Mouse (Mus musculus): ENCODE results near the gene Robo1. TPM values are rescaled to one million over a fixed set of nuclear protein-coding genes. Genes with fewer than 3 reads are reported as not detected.

The Robo1 gene
- polyA plus RNA-seq, 1 experiment: 2.2 TPM

DNA sequence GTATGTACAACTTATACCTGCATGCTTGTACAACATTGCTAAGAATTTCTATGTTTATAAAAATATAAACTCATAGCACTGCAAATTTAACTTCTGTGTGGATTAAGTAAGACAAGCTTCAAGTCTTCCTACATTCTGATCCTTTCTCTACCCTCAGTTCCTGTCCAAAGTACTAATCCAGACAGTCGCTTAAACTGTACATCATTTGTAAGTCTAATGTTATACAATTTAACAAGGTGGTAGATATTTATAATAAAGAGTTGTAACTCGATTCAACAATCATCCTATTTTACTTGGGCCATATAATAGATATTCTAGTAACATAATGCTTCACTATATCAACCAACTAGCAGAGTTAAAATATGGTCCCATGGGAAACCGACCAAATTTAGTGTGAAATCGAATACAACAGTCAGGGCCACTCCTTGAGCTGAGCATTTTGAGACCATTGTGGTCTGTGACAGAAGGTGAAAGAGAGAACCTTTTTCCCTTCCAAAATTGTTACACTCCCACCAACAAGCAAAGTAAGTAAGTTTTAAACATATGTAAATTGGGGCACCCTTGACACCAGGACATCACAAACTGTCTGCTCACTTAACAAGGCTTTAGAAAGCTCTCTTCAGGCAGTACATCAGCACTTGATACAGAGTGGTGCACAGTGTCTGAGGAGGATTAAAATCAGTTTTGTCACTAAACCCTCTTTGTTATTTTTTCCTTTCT, 295.5 kb downstream of the Robo1 start:
- TF ChIP-seq CTCF (conservative IDR thresholded peaks at IDR 0.05; ENCODE audit: insufficient read depth, insufficient read length, low read depth, low read length) (no peak), POLR2A (IDR thresholded peaks at IDR 0.05; ENCODE audit: low read depth, low read length) (no peak)
- H3K36me3 ChIP-seq (ENCODE audit: control insufficient read depth, insufficient read depth, low read length): no peaks in the 10 kb centered on the region
- H3K4me3 ChIP-seq (ENCODE audit: insufficient read depth, low read depth, low read length): no peak overlapping the region
- H3K27ac ChIP-seq (ENCODE audit: insufficient read depth, low read depth, low read length): no peak overlapping the region
- DNase-seq: no peak
- H3K4me1 ChIP-seq (ENCODE audit: control insufficient read depth, insufficient read depth, low read length): no peaks in the 10 kb centered on the region
- 64% methylated on average over 4 of the region's 4 CpGs for WGBS
- H3K27me3 ChIP-seq (replicated peaks; ENCODE audit: control insufficient read depth, insufficient read depth, low read length): no peaks in the 10 kb centered on the region

DNA sequence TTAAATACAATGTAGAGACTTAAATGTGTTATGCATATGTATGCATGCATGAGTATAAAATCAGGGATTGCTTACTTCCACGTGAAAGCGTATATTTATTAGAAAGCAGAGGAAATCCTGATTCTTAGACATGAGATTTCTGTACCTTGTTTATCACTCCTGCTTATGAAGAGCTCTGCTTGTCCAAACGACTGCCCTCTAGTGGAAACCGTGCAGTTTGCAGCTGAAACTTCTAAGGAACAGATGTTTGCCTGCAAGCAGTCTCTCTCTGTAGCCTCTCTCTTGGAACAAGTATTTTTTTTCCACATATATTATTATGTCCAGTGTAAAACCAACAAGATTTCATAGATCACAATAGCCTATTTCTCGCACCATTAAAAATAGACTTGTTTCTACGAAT, 297.0 kb downstream of the Robo1 start:
- no peaks in the 10 kb centered on the region for H3K27me3 ChIP-seq (replicated peaks; ENCODE audit: control insufficient read depth, insufficient read depth, low read length)
- H3K4me3 ChIP-seq (ENCODE audit: insufficient read depth, low read depth, low read length): no peak overlapping the region
- no peak for TF ChIP-seq POLR2A (IDR thresholded peaks at IDR 0.05; ENCODE audit: low read depth, low read length)
- TF ChIP-seq CTCF (conservative IDR thresholded peaks at IDR 0.05; ENCODE audit: insufficient read depth, insufficient read length, low read depth, low read length): peak; percentile 61
- H3K36me3 ChIP-seq (ENCODE audit: control insufficient read depth, insufficient read depth, low read length): no peaks in the 10 kb centered on the region
- 23% methylated on average over 6 of the region's 6 CpGs for WGBS
- H3K27ac ChIP-seq (ENCODE audit: insufficient read depth, low read depth, low read length): no peak overlapping the region
- DNase-seq: peak; percentile 65
- no peaks in the 10 kb centered on the region for H3K4me1 ChIP-seq (ENCODE audit: control insufficient read depth, insufficient read depth, low read length)

DNA sequence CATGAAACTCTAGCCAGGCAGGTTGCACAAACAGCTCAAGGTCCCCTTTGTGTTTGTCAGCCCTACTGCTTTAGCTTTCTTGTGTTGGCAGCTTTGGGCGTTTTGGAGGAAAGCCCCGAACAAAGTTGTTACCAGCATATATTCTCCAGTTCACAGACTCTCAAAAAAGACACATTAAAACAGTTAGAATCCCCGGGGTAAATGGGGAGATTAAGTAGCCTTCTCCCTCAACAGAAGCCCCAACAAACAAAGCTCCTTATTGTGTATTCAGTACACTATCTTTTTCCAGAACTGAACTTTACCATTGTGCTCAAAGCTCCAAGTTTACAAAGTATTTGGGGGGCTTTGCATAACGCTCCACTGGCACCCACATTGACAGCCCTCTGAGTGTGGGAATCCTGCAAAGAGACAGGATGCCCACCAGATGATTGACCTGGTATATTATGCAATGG, 302.6 kb downstream of the Robo1 start:
- no peak overlapping the region for H3K27ac ChIP-seq (ENCODE audit: insufficient read depth, low read depth, low read length)
- 63% methylated on average over 4 of the region's 4 CpGs for WGBS
- no peaks in the 10 kb centered on the region for H3K27me3 ChIP-seq (replicated peaks; ENCODE audit: control insufficient read depth, insufficient read depth, low read length)
- TF ChIP-seq CTCF (conservative IDR thresholded peaks at IDR 0.05; ENCODE audit: insufficient read depth, insufficient read length, low read depth, low read length) (no peak), POLR2A (IDR thresholded peaks at IDR 0.05; ENCODE audit: low read depth, low read length) (no peak)
- no peaks in the 10 kb centered on the region for H3K4me1 ChIP-seq (ENCODE audit: control insufficient read depth, insufficient read depth, low read length)
- no peak overlapping the region for H3K4me3 ChIP-seq (ENCODE audit: insufficient read depth, low read depth, low read length)
- DNase-seq: no peak
- no peaks in the 10 kb centered on the region for H3K36me3 ChIP-seq (ENCODE audit: control insufficient read depth, insufficient read depth, low read length)

DNA sequence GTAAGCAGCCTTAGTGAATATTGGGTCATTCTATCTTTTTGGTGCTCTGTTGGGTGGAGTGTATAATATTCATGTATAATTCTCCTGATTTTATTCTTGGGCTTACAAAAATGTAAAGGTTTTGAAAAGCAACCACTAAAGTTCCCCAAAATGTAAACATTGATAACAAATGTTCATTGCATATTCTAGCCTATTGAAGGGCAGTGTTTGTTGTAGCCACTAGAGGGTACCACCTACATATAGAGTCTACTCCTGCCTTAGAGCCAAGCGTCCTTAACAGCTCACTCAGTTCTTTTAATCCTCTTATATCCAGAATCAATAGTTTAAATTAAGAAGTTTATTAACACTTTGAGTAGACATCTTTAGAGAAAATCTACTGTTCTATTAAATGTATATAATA, 306.8 kb downstream of the Robo1 start:
- no peak for DNase-seq
- no peak overlapping the region for H3K4me3 ChIP-seq (ENCODE audit: insufficient read depth, low read depth, low read length)
- H3K27me3 ChIP-seq (replicated peaks; ENCODE audit: control insufficient read depth, insufficient read depth, low read length): no peaks in the 10 kb centered on the region
- H3K27ac ChIP-seq (ENCODE audit: insufficient read depth, low read depth, low read length): no peak overlapping the region
- 11% methylated on average over 1 of the region's 1 CpGs for WGBS
- H3K36me3 ChIP-seq (ENCODE audit: control insufficient read depth, insufficient read depth, low read length): no peaks in the 10 kb centered on the region
- TF ChIP-seq CTCF (conservative IDR thresholded peaks at IDR 0.05; ENCODE audit: insufficient read depth, insufficient read length, low read depth, low read length) (no peak), POLR2A (IDR thresholded peaks at IDR 0.05; ENCODE audit: low read depth, low read length) (no peak)
- no peaks in the 10 kb centered on the region for H3K4me1 ChIP-seq (ENCODE audit: control insufficient read depth, insufficient read depth, low read length)

DNA sequence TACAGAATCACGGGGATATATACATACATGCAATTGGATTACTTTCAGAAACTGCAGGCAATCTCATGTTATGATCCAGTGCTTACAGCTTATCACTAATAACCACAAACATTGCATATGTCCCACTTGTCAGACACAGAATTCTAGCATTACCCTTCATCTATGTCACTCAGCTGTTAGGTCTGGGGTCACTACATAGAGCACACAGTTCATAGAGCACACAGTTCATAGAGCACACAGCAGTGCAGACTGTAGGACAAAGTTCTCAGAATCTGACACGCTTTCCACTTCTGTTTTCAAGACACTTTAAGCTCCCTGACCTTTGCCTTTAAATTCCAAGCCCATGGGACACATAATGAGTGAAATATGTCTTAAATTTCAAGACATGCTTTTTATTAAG, 307.3 kb downstream of the Robo1 start:
- 63% methylated on average over 2 of the region's 2 CpGs for WGBS
- H3K4me1 ChIP-seq (ENCODE audit: control insufficient read depth, insufficient read depth, low read length): no peaks in the 10 kb centered on the region
- H3K4me3 ChIP-seq (ENCODE audit: insufficient read depth, low read depth, low read length): no peak overlapping the region
- no peaks in the 10 kb centered on the region for H3K36me3 ChIP-seq (ENCODE audit: control insufficient read depth, insufficient read depth, low read length)
- DNase-seq: no peak
- H3K27me3 ChIP-seq (replicated peaks; ENCODE audit: control insufficient read depth, insufficient read depth, low read length): no peaks in the 10 kb centered on the region; the same call in 1 of the 2 replicates
- TF ChIP-seq POLR2A (IDR thresholded peaks at IDR 0.05; ENCODE audit: low read depth, low read length) (no peak), CTCF (conservative IDR thresholded peaks at IDR 0.05; ENCODE audit: insufficient read depth, insufficient read length, low read depth, low read length) (no peak)
- no peak overlapping the region for H3K27ac ChIP-seq (ENCODE audit: insufficient read depth, low read depth, low read length)

DNA sequence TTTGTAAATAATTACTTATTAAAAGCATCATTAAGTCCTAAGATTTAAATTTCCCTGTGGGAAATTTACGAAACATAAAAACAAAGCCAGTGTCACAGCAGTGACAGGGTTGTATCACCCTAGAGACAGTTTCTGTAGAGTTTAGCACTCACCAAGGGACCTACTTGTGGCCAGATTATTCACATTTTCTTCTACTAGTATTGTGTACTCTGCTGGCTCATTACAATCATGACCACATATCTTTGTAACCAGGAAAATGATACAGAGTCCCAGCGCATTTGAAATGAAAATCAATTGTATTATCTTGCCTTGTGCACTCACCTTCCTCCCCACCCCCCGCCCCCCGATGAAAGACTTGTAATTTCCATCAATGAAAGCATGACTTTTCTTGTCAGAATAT, 314.3 kb downstream of the Robo1 start:
- no peak overlapping the region for H3K4me3 ChIP-seq (ENCODE audit: insufficient read depth, low read depth, low read length)
- WGBS: 88% methylated on average over 4 of the region's 4 CpGs
- no peak overlapping the region for H3K27ac ChIP-seq (ENCODE audit: insufficient read depth, low read depth, low read length)
- DNase-seq: no peak
- H3K36me3 ChIP-seq (ENCODE audit: control insufficient read depth, insufficient read depth, low read length): no peaks in the 10 kb centered on the region
- H3K4me1 ChIP-seq (ENCODE audit: control insufficient read depth, insufficient read depth, low read length): no peaks in the 10 kb centered on the region
- TF ChIP-seq CTCF (conservative IDR thresholded peaks at IDR 0.05; ENCODE audit: insufficient read depth, insufficient read length, low read depth, low read length): no peak
- TF ChIP-seq POLR2A (IDR thresholded peaks at IDR 0.05; ENCODE audit: low read depth, low read length): no peak
- no peaks in the 10 kb centered on the region; the same call in 1 of the 2 replicates for H3K27me3 ChIP-seq (replicated peaks; ENCODE audit: control insufficient read depth, insufficient read depth, low read length)

DNA sequence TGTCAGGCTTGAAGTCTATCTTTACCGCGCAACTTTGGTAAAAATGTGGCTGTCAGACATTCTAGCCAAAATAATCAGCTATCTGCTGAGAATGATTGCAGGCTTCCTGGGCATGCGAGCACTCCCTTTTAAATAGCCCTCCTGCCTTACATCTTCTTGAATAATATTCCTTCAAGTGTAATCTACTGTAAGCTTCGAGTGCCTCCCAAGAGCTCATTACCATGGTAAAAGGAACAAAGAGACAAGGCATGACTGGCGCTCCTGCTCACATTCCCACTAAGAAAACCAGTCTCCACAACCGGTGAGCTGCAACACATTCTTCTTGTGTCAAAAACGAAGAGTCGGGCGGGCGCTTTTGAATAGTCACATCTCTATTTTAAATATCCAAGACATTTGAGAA, 314.8 kb downstream of the Robo1 start:
- H3K27ac ChIP-seq (ENCODE audit: insufficient read depth, low read depth, low read length): no peak overlapping the region
- no peaks in the 10 kb centered on the region; the same call in 1 of the 2 replicates for H3K27me3 ChIP-seq (replicated peaks; ENCODE audit: control insufficient read depth, insufficient read depth, low read length)
- WGBS: 88% methylated on average over 10 of the region's 10 CpGs
- H3K36me3 ChIP-seq (ENCODE audit: control insufficient read depth, insufficient read depth, low read length): no peaks in the 10 kb centered on the region
- H3K4me1 ChIP-seq (ENCODE audit: control insufficient read depth, insufficient read depth, low read length): no peaks in the 10 kb centered on the region
- DNase-seq: no peak
- H3K4me3 ChIP-seq (ENCODE audit: insufficient read depth, low read depth, low read length): no peak overlapping the region
- TF ChIP-seq CTCF (conservative IDR thresholded peaks at IDR 0.05; ENCODE audit: insufficient read depth, insufficient read length, low read depth, low read length) (no peak), POLR2A (IDR thresholded peaks at IDR 0.05; ENCODE audit: low read depth, low read length) (no peak)
